Mouse (Mus musculus) left cerebral cortex, adult 9 months (tissue): ENCODE measurements at regions not wholly inside any gene's neighbourhood (a gene's known extent, or its start where the extent isn't known, plus 50 kb on each side); places are given as distances from the start of the nearest gene placed in this dataset.
A peak's percentile ranks its signal among the peaks of the same experiment; 100 is the strongest.

Experiments
- DNase-seq, 2 experiments: peaks; one replicate each; pipeline ENCODE4 v3.0.0; 2022; ENCODE audit warnings: low spot score in 2 of 2

GRCm38 (mm10) chr4:34494961-34495723 is 55.6 kb upstream of the Akirin2 start:
- DNase-seq, result peak in 1 of 2 experiments; percentile 6

- DNase-seq, result no peak
These were observed 52.4 kb upstream of the Akirin2 start for GRCm38 (mm10) chr4:34498325-34498724.

GRCm38 (mm10) chr4:34498781-34499180 is 52.0 kb upstream of the Akirin2 start:
- DNase-seq, result no peak

GRCm38 (mm10) chr4:34499731-34500130 is 51.0 kb upstream of the Akirin2 start:
- DNase-seq, result no peak
